ENCODE assay signal across 23 mouse cellular contexts in the genomic region with DNA sequence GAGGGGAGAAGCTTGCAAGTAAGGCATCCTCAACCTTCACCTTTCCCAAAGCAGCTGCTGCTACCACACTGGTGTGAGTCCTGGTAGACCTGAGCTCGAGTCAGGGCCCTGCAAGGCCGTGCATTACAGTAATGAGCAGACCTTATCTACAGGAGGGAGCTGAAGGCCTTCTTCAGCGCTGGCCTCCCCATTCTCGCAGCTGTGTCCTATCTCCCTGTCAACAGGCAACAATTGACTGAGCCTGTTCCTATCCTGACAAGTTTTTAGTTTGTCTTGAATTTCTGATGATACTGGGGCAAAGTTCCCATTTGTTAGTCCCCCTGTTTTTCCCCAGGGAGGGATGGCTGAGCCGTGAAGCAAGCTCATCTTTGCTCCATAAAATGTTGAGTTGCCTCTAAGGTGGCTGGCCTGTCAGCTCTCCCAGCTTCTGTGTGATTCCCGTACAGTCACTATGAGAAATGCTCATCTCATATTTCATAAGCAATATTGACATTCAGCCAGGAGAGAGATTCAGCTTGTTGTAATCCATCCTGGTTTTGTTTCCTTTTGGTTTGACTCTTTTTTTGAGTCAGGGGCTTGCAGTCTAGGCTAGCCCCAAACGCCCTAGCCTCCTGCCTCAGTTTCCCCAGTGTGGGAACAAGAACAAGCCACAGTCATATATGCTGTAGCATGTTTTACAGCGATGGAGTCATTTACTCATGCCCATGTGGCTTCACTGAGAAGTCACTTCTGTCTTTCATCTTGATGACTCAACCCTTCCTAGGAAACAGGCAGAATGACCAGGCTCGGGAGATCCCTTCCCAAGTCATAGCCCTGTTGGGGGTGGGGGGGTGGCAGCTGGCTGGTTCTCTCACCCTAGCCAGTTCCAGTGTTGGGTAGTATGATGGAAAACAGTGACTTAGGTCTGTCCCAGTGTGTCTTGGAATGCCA. TPM values are rescaled to one million over a fixed set of nuclear protein-coding genes. Genes with fewer than 3 reads are reported as not detected.
DNase-seq lines count a peak whose midpoint lies in the region; ATAC-seq and TF ChIP-seq lines count a peak whose summit lies in the region.
"Had no signal": no experiment of that assay in that cellular context is flagged by ENCODE, and none has a peak within 500 bp of the region (broad histone marks: within the 10 kb centered on the region; RNA-seq: fewer than 3 reads in every experiment).

No protein-coding gene starts in this region.

- H3K4me3 ChIP-seq in heart, embryonic 10.5 days = no peak overlapping the region
- H3K4me3 ChIP-seq in heart, postnatal 0 days (ENCODE audit: low read depth, low read length) = no peak overlapping the region
- H3K4me3 ChIP-seq in intestine, embryonic 16.5 days (ENCODE audit: low read length) = no peak overlapping the region
- H3K4me3 ChIP-seq: heart, embryonic 13.5 days; midbrain, embryonic 15.5 days had no signal

- DNase-seq in heart, embryonic 10.5 days (ENCODE audit: low spot score) = no peak
- no peak for DNase-seq in heart, postnatal 25 days (ENCODE audit: low spot score)
- peak; percentile 90 for DNase-seq in 3T3-L1 (ENCODE audit: low read depth, low spot score)
- DNase-seq in Muller cell, postnatal 12 days (ENCODE audit: inconsistent ontology term) = peak; percentile 32
- no peak for DNase-seq in heart, postnatal 0 days (ENCODE audit: low spot score)
- no peak for DNase-seq in urinary bladder, postnatal 14 days (ENCODE audit: low spot score)
- no peak for DNase-seq in urinary bladder, postnatal 25 days (ENCODE audit: low spot score)
- DNase-seq: cerebellum, adult 8-10 months; gastrocnemius, postnatal 10 days; kidney, postnatal 14 days; layer of hippocampus, adult 9-11 months; lung, postnatal 4 days; right cerebral cortex, postnatal 4 days had no signal

- H3K9me3 ChIP-seq in heart, embryonic 10.5 days = no peaks in the 10 kb centered on the region
- no peaks in the 10 kb centered on the region for H3K9me3 ChIP-seq in heart, postnatal 0 days (replicated peaks; ENCODE audit: control insufficient read depth, low read length)
- H3K9me3 ChIP-seq in intestine, embryonic 16.5 days (ENCODE audit: control insufficient read depth, low read length) = no peaks in the 10 kb centered on the region
- H3K9me3 ChIP-seq: heart, embryonic 13.5 days; midbrain, embryonic 15.5 days had no signal

- H3K36me3 ChIP-seq in heart, embryonic 10.5 days = no peaks in the 10 kb centered on the region
- no peaks in the 10 kb centered on the region for H3K36me3 ChIP-seq in heart, postnatal 0 days (replicated peaks; ENCODE audit: control insufficient read depth, insufficient read depth, low read length)
- no peaks in the 10 kb centered on the region for H3K36me3 ChIP-seq in intestine, embryonic 16.5 days (ENCODE audit: control insufficient read depth, insufficient read depth, low read length)
- H3K36me3 ChIP-seq: heart, embryonic 13.5 days; midbrain, embryonic 15.5 days had no signal

- no peak for TF ChIP-seq CTCF in heart, postnatal 0 days (IDR thresholded peaks at IDR 0.05; ENCODE audit: low read depth)

- 0 out of 2 replicates have a peak, but pooled peaks have one; percentile 17 for ATAC-seq in heart, postnatal 0 days (ENCODE audit: insufficient read depth, low read depth)
- ATAC-seq in intestine, embryonic 16.5 days = no peak
- ATAC-seq: CD4-positive, CD25-positive, alpha-beta regulatory T cell, adult 4 months; forebrain, embryonic 16.5 days; intestine, postnatal 0 days; midbrain, embryonic 15.5 days; Patski had no signal

- peaks cover 66% of the 10 kb centered on the region for H3K4me1 ChIP-seq in heart, embryonic 10.5 days
- peaks cover 31% of the 10 kb centered on the region for H3K4me1 ChIP-seq in heart, postnatal 0 days (ENCODE audit: control insufficient read depth, insufficient read depth)
- H3K4me1 ChIP-seq in intestine, embryonic 16.5 days (ENCODE audit: control insufficient read depth, insufficient read depth, low read length) = peaks cover 12% of the 10 kb centered on the region; the same call in 1 of the 2 replicates

- H3K4me2 ChIP-seq in heart, postnatal 0 days (ENCODE audit: low read depth, low read length) = no peak overlapping the region
- H3K4me2 ChIP-seq in intestine, embryonic 16.5 days (ENCODE audit: low read depth, low read length) = no peak overlapping the region
- H3K4me2 ChIP-seq: heart, embryonic 13.5 days; hindbrain, embryonic 14.5 days; midbrain, embryonic 15.5 days had no signal

- H3K27ac ChIP-seq in heart, embryonic 10.5 days = 0 out of 2 replicates have a peak overlapping the region, but pooled peaks have one; percentile 4
- H3K27ac ChIP-seq in heart, postnatal 0 days (ENCODE audit: low read depth) = no peak overlapping the region
- H3K27ac ChIP-seq in intestine, embryonic 16.5 days (ENCODE audit: low read length) = no peak overlapping the region
- H3K27ac ChIP-seq: heart, embryonic 13.5 days; hindbrain, embryonic 14.5 days; liver, embryonic 14.5 days; midbrain, embryonic 15.5 days had no signal

- no peak overlapping the region for H3K9ac ChIP-seq in heart, postnatal 0 days (replicated peaks; ENCODE audit: low read depth, low read length)
- H3K9ac ChIP-seq in intestine, embryonic 16.5 days (ENCODE audit: low read depth, low read length) = no peak overlapping the region
- H3K9ac ChIP-seq: heart, embryonic 13.5 days; hindbrain, embryonic 14.5 days; liver, embryonic 14.5 days; midbrain, embryonic 15.5 days had no signal

- 40% methylated on average over 9 of the region's 9 CpGs for WGBS in heart, embryonic 10.5 days
- 43% methylated on average over 9 of the region's 9 CpGs for WGBS in heart, postnatal 0 days
- 72% methylated on average over 9 of the region's 9 CpGs for WGBS in intestine, embryonic 16.5 days

- TF ChIP-seq EP300 in heart, postnatal 0 days (IDR thresholded peaks at IDR 0.05; ENCODE audit: low read depth) = no peak

- H3K27me3 ChIP-seq in heart, embryonic 10.5 days (ENCODE audit: insufficient read depth, poor library complexity, severe bottlenecking) = peaks cover 2% of the 10 kb centered on the region; the same call in 1 of the 2 replicates
- no peaks in the 10 kb centered on the region for H3K27me3 ChIP-seq in heart, postnatal 0 days (ENCODE audit: control insufficient read depth, insufficient read depth, low read length)
- H3K27me3 ChIP-seq in intestine, embryonic 16.5 days (replicated peaks; ENCODE audit: control insufficient read depth, insufficient read depth, low read length) = no peaks in the 10 kb centered on the region
- H3K27me3 ChIP-seq: heart, embryonic 13.5 days; midbrain, embryonic 15.5 days; Patski had no signal

- intact Hi-C loops in heart, postnatal 25 days (cut with DNase I) = no loop called here

RNA-seq across cellular contexts. Expression of a gene that starts 1.0 kb away (rescaled TPM):
- polyA plus RNA-seq in heart, embryonic 10.5 days (2016; fragmentation: Nextera tagmentation; extraction: Ambion mirVana) = not detected in 2 replicates
- total RNA-seq in heart, postnatal 25 days (2021) = not detected
- total RNA-seq in heart, postnatal 0 days (2014; rRNA removed; ENCODE audit: low replicate concordance) = not detected in 2 replicates
- polyA plus RNA-seq in heart, postnatal 0 days (2015; fragmentation: Nextera tagmentation; extraction: Ambion mirVana) = not detected in 2 replicates
- polyA plus RNA-seq in intestine, embryonic 16.5 days (2015; fragmentation: Nextera tagmentation; extraction: Ambion mirVana) = not detected in 2 replicates
- total RNA-seq: gastrocnemius, postnatal 10 days; left cerebral cortex, postnatal 25 days had no signal
- polyA plus RNA-seq: CD4-positive, CD25-positive, alpha-beta regulatory T cell, adult 4 months; forebrain, embryonic 16.5 days; heart, embryonic 13.5 days; hindbrain, embryonic 14.5 days; intestine, postnatal 0 days; liver, embryonic 14.5 days; midbrain, embryonic 15.5 days; Patski had no signal

RNA-seq across cellular contexts. Expression of a gene that starts 12.2 kb away (rescaled TPM):
- polyA plus RNA-seq in heart, embryonic 10.5 days (2016; fragmentation: Nextera tagmentation; extraction: Ambion mirVana) = 0.28 TPM in 1 of 2 replicates, not detected in the other
- total RNA-seq in heart, postnatal 25 days (2021) = under 1 TPM; 0.18 to 0.34 TPM
- 1.3 TPM in 1 of 2 replicates, not detected in the other for total RNA-seq in heart, postnatal 0 days (2014; rRNA removed; ENCODE audit: low replicate concordance)
- 0.04 TPM in 1 of 2 replicates, not detected in the other for polyA plus RNA-seq in heart, postnatal 0 days (2015; fragmentation: Nextera tagmentation; extraction: Ambion mirVana)
- polyA plus RNA-seq in intestine, embryonic 16.5 days (2015; fragmentation: Nextera tagmentation; extraction: Ambion mirVana) = 0.31 TPM in 1 of 2 replicates, not detected in the other
- polyA plus RNA-seq: CD4-positive, CD25-positive, alpha-beta regulatory T cell, adult 4 months; heart, embryonic 13.5 days had no signal

RNA-seq across cellular contexts. Expression of a gene that starts 51.0 kb away (rescaled TPM):
- 42.9 and 61.7 TPM in 2 replicates for polyA plus RNA-seq in heart, embryonic 10.5 days (2016; fragmentation: Nextera tagmentation; extraction: Ambion mirVana)
- total RNA-seq in heart, postnatal 25 days (2021) = 10 to 100 TPM; 79.7 to 91.8 TPM
- total RNA-seq in heart, postnatal 0 days (2014; rRNA removed; ENCODE audit: low replicate concordance) = 82.4 and 166 TPM in 2 replicates
- 28.1 and 37.7 TPM in 2 replicates for polyA plus RNA-seq in heart, postnatal 0 days (2015; fragmentation: Nextera tagmentation; extraction: Ambion mirVana)
- polyA plus RNA-seq in intestine, embryonic 16.5 days (2015; fragmentation: Nextera tagmentation; extraction: Ambion mirVana) = 18.7 and 19.3 TPM in 2 replicates

Comparison
In these comparisons a context has a peak if more than half of its experiments do, and no peak if none do; other contexts are left out.
1. DNase-seq: peak in 3T3-L1 (single experiment) and Muller cell, postnatal 12 days (single experiment); none in heart, embryonic 10.5 days (single experiment), heart, postnatal 25 days (single experiment), heart, postnatal 0 days (single experiment), urinary bladder, postnatal 14 days (single experiment) and urinary bladder, postnatal 25 days (single experiment).